Mouse (Mus musculus): ENCODE measurements at regions not wholly inside any gene's neighbourhood (a gene's known extent, or its start where the extent isn't known, plus 50 kb on each side); places are given as distances from the start of the nearest gene placed in this dataset.

GRCm38 (mm10) chr13:37651221-37651946, 126.8 kb upstream of the Rreb1 start:
- no peaks in the 10 kb centered on the region for H3K4me1 ChIP-seq (ENCODE audit: control insufficient read depth, insufficient read depth, low read length)
- H3K36me3 ChIP-seq (replicated peaks; ENCODE audit: control insufficient read depth, insufficient read depth, low read depth, low read length) = no peaks in the 10 kb centered on the region; the same call in 1 of the 2 replicates
- no peak overlapping the region for H3K9ac ChIP-seq (replicated peaks; ENCODE audit: low read length)
- no peak for DNase-seq (ENCODE audit: low spot score)
- ATAC-seq (replicated peaks; ENCODE audit: insufficient number of reproducible peaks, low FRiP score, low TSS enrichment, low read depth) = no peak
- H3K4me3 ChIP-seq (ENCODE audit: low read depth, low read length) = no peak overlapping the region
- H3K27me3 ChIP-seq (ENCODE audit: control insufficient read depth, insufficient read depth, low read length) = no peaks in the 10 kb centered on the region
- H3K4me2 ChIP-seq (ENCODE audit: low read depth, low read length) = no peak overlapping the region
- no peaks in the 10 kb centered on the region for H3K9me3 ChIP-seq (replicated peaks; ENCODE audit: control insufficient read depth, low read length)
- WGBS = 85% methylated on average over 10 of the region's 10 CpGs
- no peak overlapping the region for H3K27ac ChIP-seq (replicated peaks; ENCODE audit: low read depth, low read length)

- Histone ChIP-seq H3K27ac (replicated peaks; ENCODE audit: low read depth, low read length) (no peak overlapping the region), H3K36me3 (replicated peaks; ENCODE audit: control insufficient read depth, insufficient read depth, low read depth, low read length) (no peaks in the 10 kb centered on the region; the same call in 1 of the 2 replicates), H3K9me3 (replicated peaks; ENCODE audit: control insufficient read depth, low read length) (no peaks in the 10 kb centered on the region), H3K9ac (replicated peaks; ENCODE audit: low read length) (no peak overlapping the region), H3K27me3 (ENCODE audit: control insufficient read depth, insufficient read depth, low read length) (no peaks in the 10 kb centered on the region), H3K4me3 (ENCODE audit: low read depth, low read length) (no peak overlapping the region), H3K4me2 (ENCODE audit: low read depth, low read length) (no peak overlapping the region), H3K4me1 (ENCODE audit: control insufficient read depth, insufficient read depth, low read length) (no peaks in the 10 kb centered on the region)
- ATAC-seq (replicated peaks; ENCODE audit: insufficient number of reproducible peaks, low FRiP score, low TSS enrichment, low read depth) (no peak), DNase-seq (ENCODE audit: low spot score) (no peak)
- 72% methylated on average over 5 of the region's 5 CpGs for WGBS
Observed at GRCm38 (mm10) chr13:37654651-37655050, 123.5 kb upstream of the Rreb1 start.

- WGBS = 88% methylated on average over 16 of the region's 16 CpGs
- no peak overlapping the region for H3K27ac ChIP-seq (replicated peaks; ENCODE audit: low read depth, low read length)
Observed at GRCm38 (mm10) chr13:37657248-37657647, 121.0 kb upstream of the Rreb1 start.

GRCm38 (mm10) chr13:37658034-37658433, 120.2 kb upstream of the Rreb1 start:
- Histone ChIP-seq H3K9me3 (replicated peaks; ENCODE audit: control insufficient read depth, low read length) (no peaks in the 10 kb centered on the region), H3K4me3 (ENCODE audit: low read depth, low read length) (no peak overlapping the region), H3K27ac (replicated peaks; ENCODE audit: low read depth, low read length) (no peak overlapping the region), H3K27me3 (ENCODE audit: control insufficient read depth, insufficient read depth, low read length) (no peaks in the 10 kb centered on the region), H3K9ac (replicated peaks; ENCODE audit: low read length) (no peak overlapping the region), H3K36me3 (replicated peaks; ENCODE audit: control insufficient read depth, insufficient read depth, low read depth, low read length) (no peaks in the 10 kb centered on the region), H3K4me2 (ENCODE audit: low read depth, low read length) (no peak overlapping the region), H3K4me1 (ENCODE audit: control insufficient read depth, insufficient read depth, low read length) (no peaks in the 10 kb centered on the region)
- WGBS = 49% methylated on average over 2 of the region's 2 CpGs
- ATAC-seq (replicated peaks; ENCODE audit: insufficient number of reproducible peaks, low FRiP score, low TSS enrichment, low read depth) (no peak), DNase-seq (ENCODE audit: low spot score) (no peak)

More at GRCm38 (mm10) chr13:37657248-37657647, 121.0 kb upstream of the Rreb1 start:
- no peak overlapping the region for H3K9ac ChIP-seq (replicated peaks; ENCODE audit: low read length)
- H3K9me3 ChIP-seq (replicated peaks; ENCODE audit: control insufficient read depth, low read length) = no peaks in the 10 kb centered on the region
- H3K4me3 ChIP-seq (ENCODE audit: low read depth, low read length) = no peak overlapping the region
- no peaks in the 10 kb centered on the region for H3K27me3 ChIP-seq (ENCODE audit: control insufficient read depth, insufficient read depth, low read length)
- no peak for DNase-seq (ENCODE audit: low spot score)
- ATAC-seq (replicated peaks; ENCODE audit: insufficient number of reproducible peaks, low FRiP score, low TSS enrichment, low read depth) = no peak
- no peak overlapping the region for H3K4me2 ChIP-seq (ENCODE audit: low read depth, low read length)
- no peaks in the 10 kb centered on the region for H3K36me3 ChIP-seq (replicated peaks; ENCODE audit: control insufficient read depth, insufficient read depth, low read depth, low read length)
- H3K4me1 ChIP-seq (ENCODE audit: control insufficient read depth, insufficient read depth, low read length) = no peaks in the 10 kb centered on the region

GRCm38 (mm10) chr13:37658519-37658918, 119.7 kb upstream of the Rreb1 start:
- no peak for ATAC-seq (replicated peaks; ENCODE audit: insufficient number of reproducible peaks, low FRiP score, low TSS enrichment, low read depth)
- Histone ChIP-seq H3K36me3 (replicated peaks; ENCODE audit: control insufficient read depth, insufficient read depth, low read depth, low read length) (no peaks in the 10 kb centered on the region), H3K4me1 (ENCODE audit: control insufficient read depth, insufficient read depth, low read length) (no peaks in the 10 kb centered on the region), H3K4me3 (ENCODE audit: low read depth, low read length) (no peak overlapping the region), H3K9ac (replicated peaks; ENCODE audit: low read length) (no peak overlapping the region), H3K27me3 (ENCODE audit: control insufficient read depth, insufficient read depth, low read length) (no peaks in the 10 kb centered on the region), H3K4me2 (ENCODE audit: low read depth, low read length) (no peak overlapping the region), H3K9me3 (replicated peaks; ENCODE audit: control insufficient read depth, low read length) (no peaks in the 10 kb centered on the region), H3K27ac (replicated peaks; ENCODE audit: low read depth, low read length) (no peak overlapping the region)
- no peak for DNase-seq (ENCODE audit: low spot score)
- WGBS = 69% methylated on average over 6 of the region's 6 CpGs

- DNase-seq (ENCODE audit: low spot score) (no peak), ATAC-seq (replicated peaks; ENCODE audit: insufficient number of reproducible peaks, low FRiP score, low TSS enrichment, low read depth) (no peak)
- no peaks in the 10 kb centered on the region for H3K36me3 ChIP-seq (replicated peaks; ENCODE audit: control insufficient read depth, insufficient read depth, low read depth, low read length)
- no peaks in the 10 kb centered on the region for H3K9me3 ChIP-seq (replicated peaks; ENCODE audit: control insufficient read depth, low read length)
- no peak overlapping the region for H3K27ac ChIP-seq (replicated peaks; ENCODE audit: low read depth, low read length)
- H3K9ac ChIP-seq (replicated peaks; ENCODE audit: low read length) = no peak overlapping the region
- H3K27me3 ChIP-seq (ENCODE audit: control insufficient read depth, insufficient read depth, low read length) = no peaks in the 10 kb centered on the region
- H3K4me3 ChIP-seq (ENCODE audit: low read depth, low read length) = no peak overlapping the region
- H3K4me1 ChIP-seq (ENCODE audit: control insufficient read depth, insufficient read depth, low read length) = no peaks in the 10 kb centered on the region
- no peak overlapping the region for H3K4me2 ChIP-seq (ENCODE audit: low read depth, low read length)
- WGBS = 89% methylated on average over 4 of the region's 4 CpGs
Observed at GRCm38 (mm10) chr13:37660083-37660482, 118.1 kb upstream of the Rreb1 start.

GRCm38 (mm10) chr13:37660668-37661067, 117.5 kb upstream of the Rreb1 start:
- H3K27ac ChIP-seq (replicated peaks; ENCODE audit: low read depth, low read length) = no peak overlapping the region
- ATAC-seq (replicated peaks; ENCODE audit: insufficient number of reproducible peaks, low FRiP score, low TSS enrichment, low read depth) (no peak), DNase-seq (ENCODE audit: low spot score) (no peak)
- no peaks in the 10 kb centered on the region for H3K9me3 ChIP-seq (replicated peaks; ENCODE audit: control insufficient read depth, low read length)
- no peaks in the 10 kb centered on the region for H3K27me3 ChIP-seq (ENCODE audit: control insufficient read depth, insufficient read depth, low read length)
- H3K4me2 ChIP-seq (ENCODE audit: low read depth, low read length) = no peak overlapping the region
- H3K4me1 ChIP-seq (ENCODE audit: control insufficient read depth, insufficient read depth, low read length) = no peaks in the 10 kb centered on the region
- H3K4me3 ChIP-seq (ENCODE audit: low read depth, low read length) = no peak overlapping the region
- no peak overlapping the region for H3K9ac ChIP-seq (replicated peaks; ENCODE audit: low read length)
- H3K36me3 ChIP-seq (replicated peaks; ENCODE audit: control insufficient read depth, insufficient read depth, low read depth, low read length) = no peaks in the 10 kb centered on the region

GRCm38 (mm10) chr13:37664116-37664515, 114.1 kb upstream of the Rreb1 start:
- WGBS = 59% methylated on average over 2 of the region's 2 CpGs
- ATAC-seq (replicated peaks; ENCODE audit: insufficient number of reproducible peaks, low FRiP score, low TSS enrichment, low read depth) = no peak

More at GRCm38 (mm10) chr13:37664116-37664515, 114.1 kb upstream of the Rreb1 start:
- no peaks in the 10 kb centered on the region for H3K9me3 ChIP-seq (replicated peaks; ENCODE audit: control insufficient read depth, low read length)
- H3K27ac ChIP-seq (replicated peaks; ENCODE audit: low read depth, low read length) = no peak overlapping the region
- no peaks in the 10 kb centered on the region for H3K4me1 ChIP-seq (ENCODE audit: control insufficient read depth, insufficient read depth, low read length)
- H3K9ac ChIP-seq (replicated peaks; ENCODE audit: low read length) = no peak overlapping the region
- no peak for DNase-seq (ENCODE audit: low spot score)
- H3K36me3 ChIP-seq (replicated peaks; ENCODE audit: control insufficient read depth, insufficient read depth, low read depth, low read length) = no peaks in the 10 kb centered on the region
- H3K4me3 ChIP-seq (ENCODE audit: low read depth, low read length) = no peak overlapping the region
- no peak overlapping the region for H3K4me2 ChIP-seq (ENCODE audit: low read depth, low read length)
- no peaks in the 10 kb centered on the region for H3K27me3 ChIP-seq (ENCODE audit: control insufficient read depth, insufficient read depth, low read length)

Measured in embryonic facial prominence, embryonic 11.5 days (tissue).